ENCODE assay signal across 8 mouse cellular contexts in genomic region chr11:115296471-115297210, GRCm38 (mm10). TPM values are rescaled to one million over a fixed set of nuclear protein-coding genes. Genes with fewer than 3 reads are reported as not detected.
A peak's percentile ranks its signal among the peaks of the same experiment; 100 is the strongest.
DNase-seq lines count a peak whose midpoint lies in the region; ATAC-seq and TF ChIP-seq lines count a peak whose summit lies in the region.

No protein-coding gene starts in this region.

- H3K4me3 ChIP-seq in forebrain, embryonic 13.5 days = peak overlapping the region; percentile 50
- peak overlapping the region; percentile 60 for H3K4me3 ChIP-seq in limb, embryonic 10.5 days
- peak overlapping the region; percentile 55 for H3K4me3 ChIP-seq in olfactory bulb, adult 2 months (ENCODE audit: insufficient read depth, low read depth, low read length)

- peak overlapping the region; percentile 68; the same call in 1 of the 2 replicates for H3K9ac ChIP-seq in forebrain, embryonic 13.5 days

- WGBS in forebrain, embryonic 13.5 days = 53% methylated on average over 21 of the region's 21 CpGs
- 58% methylated on average over 21 of the region's 21 CpGs for WGBS in limb, embryonic 10.5 days
- WGBS in olfactory bulb, adult 2 months = 51% methylated on average over 21 of the region's 21 CpGs

- DNase-seq in adrenal gland, adult 2 months = peak; percentile 72
- DNase-seq in adrenal gland, postnatal 4 days (ENCODE audit: low spot score in 2 of 2) = no peak
- DNase-seq in MN1 (ENCODE audit: low spot score) = peak; percentile 43
- DNase-seq in limb, embryonic 10.5 days (ENCODE audit: low spot score) = no peak
- DNase-seq in thymus, postnatal 36 days = no peak
- DNase-seq in frontal cortex, postnatal 36 days (ENCODE audit: low spot score in 2 of 2) = no peak

- no peaks in the 10 kb centered on the region for H3K36me3 ChIP-seq in forebrain, embryonic 13.5 days (ENCODE audit: poor library complexity, severe bottlenecking)
- H3K36me3 ChIP-seq in limb, embryonic 10.5 days = no peaks in the 10 kb centered on the region

- no peak for TF ChIP-seq CTCF in olfactory bulb, adult 2 months (IDR thresholded peaks at IDR 0.05; ENCODE audit: insufficient read depth, low read depth, low read length)

- H3K9me3 ChIP-seq in forebrain, embryonic 13.5 days (replicated peaks) = no peaks in the 10 kb centered on the region
- no peaks in the 10 kb centered on the region for H3K9me3 ChIP-seq in limb, embryonic 10.5 days (replicated peaks)

- TF ChIP-seq POLR2A in olfactory bulb, adult 2 months (IDR thresholded peaks at IDR 0.05; ENCODE audit: insufficient read depth, low read depth, low read length) = no peak

- no peak overlapping the region for H3K27ac ChIP-seq in forebrain, embryonic 13.5 days
- H3K27ac ChIP-seq in limb, embryonic 10.5 days = 0 out of 2 replicates have a peak overlapping the region, but pooled peaks have one; percentile 27
- H3K27ac ChIP-seq in olfactory bulb, adult 2 months (ENCODE audit: insufficient read depth, low read depth, low read length) = peak overlapping the region; percentile 1; the same call in 1 of the 2 replicates

- ATAC-seq in forebrain, embryonic 13.5 days = no peak

- peak overlapping the region; percentile 83 for H3K4me2 ChIP-seq in forebrain, embryonic 13.5 days

- peaks cover 10% of the 10 kb centered on the region for H3K27me3 ChIP-seq in forebrain, embryonic 13.5 days
- peaks cover 47% of the 10 kb centered on the region for H3K27me3 ChIP-seq in limb, embryonic 10.5 days (ENCODE audit: low read depth, poor library complexity, severe bottlenecking)

- H3K4me1 ChIP-seq in forebrain, embryonic 13.5 days = peaks cover 6% of the 10 kb centered on the region
- H3K4me1 ChIP-seq in limb, embryonic 10.5 days = peaks cover 10% of the 10 kb centered on the region
- peaks cover 16% of the 10 kb centered on the region; the same call in 1 of the 2 replicates for H3K4me1 ChIP-seq in olfactory bulb, adult 2 months (ENCODE audit: control insufficient read depth, insufficient read depth, low read length)

RNA-seq across cellular contexts. Expression of gene Fads6, which starts 0.8 kb away (rescaled TPM):
- total RNA-seq in adrenal gland, adult 2 months (2021) = 10 to 100 TPM; 56.7 to 76.5 TPM
- 87.7 and 93.1 TPM in 2 replicates for polyA plus RNA-seq in adrenal gland, adult 2 months (2012; rRNA removed)
- total RNA-seq in adrenal gland, postnatal 4 days (2021) = 10 to 100 TPM; 26.0 to 31.3 TPM
- polyA plus RNA-seq in forebrain, embryonic 13.5 days (2015; fragmentation: Nextera tagmentation; extraction: Ambion mirVana) = 0.23 and 0.39 TPM in 2 replicates
- polyA plus RNA-seq in limb, embryonic 10.5 days (2016; fragmentation: Nextera tagmentation; extraction: Ambion mirVana) = 0.06 and 0.13 TPM in 2 replicates
- polyA plus RNA-seq in olfactory bulb, adult 2 months (2012; ENCODE audit: insufficient read depth, insufficient read length, low replicate concordance, missing spikeins) = not detected in 2 replicates

RNA-seq across cellular contexts. Expression of gene Otop2, which starts 10.3 kb away (rescaled TPM):
- total RNA-seq in adrenal gland, adult 2 months (2021) = not detected
- 0.12 TPM in 1 of 2 replicates, not detected in the other for polyA plus RNA-seq in adrenal gland, adult 2 months (2012; rRNA removed)
- total RNA-seq in adrenal gland, postnatal 4 days (2021) = not detected
- polyA plus RNA-seq in forebrain, embryonic 13.5 days (2015; fragmentation: Nextera tagmentation; extraction: Ambion mirVana) = not detected in 2 replicates
- not detected in 2 replicates for polyA plus RNA-seq in limb, embryonic 10.5 days (2016; fragmentation: Nextera tagmentation; extraction: Ambion mirVana)
- polyA plus RNA-seq in olfactory bulb, adult 2 months (2012; ENCODE audit: insufficient read depth, insufficient read length, low replicate concordance, missing spikeins) = not detected in 2 replicates

RNA-seq across cellular contexts. Expression of gene Fdxr, which starts 19.8 kb away (rescaled TPM):
- 1,000 to 10,000 TPM; 1,196 to 1,476 TPM for total RNA-seq in adrenal gland, adult 2 months (2021)
- polyA plus RNA-seq in adrenal gland, adult 2 months (2012; rRNA removed) = 2,178 and 2,420 TPM in 2 replicates
- 100 to 1,000 TPM; 608 to 629 TPM for total RNA-seq in adrenal gland, postnatal 4 days (2021)
- polyA plus RNA-seq in forebrain, embryonic 13.5 days (2015; fragmentation: Nextera tagmentation; extraction: Ambion mirVana) = 19.7 and 20.5 TPM in 2 replicates
- 18.2 and 19.3 TPM in 2 replicates for polyA plus RNA-seq in limb, embryonic 10.5 days (2016; fragmentation: Nextera tagmentation; extraction: Ambion mirVana)
- not detected in 2 replicates for polyA plus RNA-seq in olfactory bulb, adult 2 months (2012; ENCODE audit: insufficient read depth, insufficient read length, low replicate concordance, missing spikeins)

RNA-seq across cellular contexts. Expression of gene Ush1g, which starts 25.2 kb away (rescaled TPM):
- under 1 TPM; 0.49 to 0.69 TPM for total RNA-seq in adrenal gland, adult 2 months (2021)
- polyA plus RNA-seq in adrenal gland, adult 2 months (2012; rRNA removed) = 0.50 and 0.52 TPM in 2 replicates
- under 1 TPM; 0.73 to 0.84 TPM for total RNA-seq in adrenal gland, postnatal 4 days (2021)
- not detected in 2 replicates for polyA plus RNA-seq in forebrain, embryonic 13.5 days (2015; fragmentation: Nextera tagmentation; extraction: Ambion mirVana)
- polyA plus RNA-seq in limb, embryonic 10.5 days (2016; fragmentation: Nextera tagmentation; extraction: Ambion mirVana) = not detected in 2 replicates
- polyA plus RNA-seq in olfactory bulb, adult 2 months (2012; ENCODE audit: insufficient read depth, insufficient read length, low replicate concordance, missing spikeins) = not detected in 2 replicates

RNA-seq across cellular contexts. Expression of gene Grin2c, which starts 29.6 kb away (rescaled TPM):
- 1 to 10 TPM; 2.3 to 9.4 TPM for total RNA-seq in adrenal gland, adult 2 months (2021)
- 13.8 and 25.5 TPM in 2 replicates for polyA plus RNA-seq in adrenal gland, adult 2 months (2012; rRNA removed)
- 1 to 10 TPM; 1.8 to 2.0 TPM for total RNA-seq in adrenal gland, postnatal 4 days (2021)
- polyA plus RNA-seq in forebrain, embryonic 13.5 days (2015; fragmentation: Nextera tagmentation; extraction: Ambion mirVana) = 0.04 TPM in 1 of 2 replicates, not detected in the other
- 0.11 and 0.34 TPM in 2 replicates for polyA plus RNA-seq in limb, embryonic 10.5 days (2016; fragmentation: Nextera tagmentation; extraction: Ambion mirVana)
- polyA plus RNA-seq in olfactory bulb, adult 2 months (2012; ENCODE audit: insufficient read depth, insufficient read length, low replicate concordance, missing spikeins) = not detected in 2 replicates

Comparison
In these comparisons a context has a peak if more than half of its experiments do, and no peak if none do; other contexts are left out.
1. DNase-seq: peak in adrenal gland, adult 2 months (single experiment) and MN1 (single experiment); none in adrenal gland, postnatal 4 days (0 of 2), limb, embryonic 10.5 days (single experiment), thymus, postnatal 36 days (0 of 2) and frontal cortex, postnatal 36 days (0 of 2).
2. RNA of gene Fads6, which starts 0.8 kb away (polyA plus RNA-seq): 87.7 to 93.1 TPM in adrenal gland, adult 2 months; 0.23 to 0.39 TPM in forebrain, embryonic 13.5 days, 0.06 to 0.13 TPM in limb, embryonic 10.5 days and not detected in olfactory bulb, adult 2 months; every median in the first group is over 10 times any median in the second.
3. RNA of gene Fdxr, which starts 19.8 kb away (polyA plus RNA-seq): 2,178 to 2,420 TPM in adrenal gland, adult 2 months; 19.7 to 20.5 TPM in forebrain, embryonic 13.5 days, 18.2 to 19.3 TPM in limb, embryonic 10.5 days and not detected in olfactory bulb, adult 2 months; every median in the first group is over 100 times any median in the second.
4. Peak in every context shown above with its lines, with median percentiles within 50 percentile points of each other: H3K4me3 ChIP-seq.